Mouse (Mus musculus) testis, adult 2 months (tissue): ENCODE results near the gene Atp6v1e2.

Experiments used
- CTCF ChIP-seq: fragments of 200-500 bp; IDR thresholded peaks from 2 replicates; pipeline ENCODE4 v1.5.1; 2012; ENCODE audit warnings: low read depth, mild to moderate bottlenecking, inconsistent platforms, low read length, moderate library complexity; ENCODE audit not compliant: control insufficient read depth, insufficient read depth, insufficient replicate concordance
- POLR2A ChIP-seq: fragments of 200-500 bp; IDR thresholded peaks from 2 replicates; pipeline ENCODE4 v1.6.1; 2012; ENCODE audit warnings: low read depth, mild to moderate bottlenecking, inconsistent platforms, low read length, moderate library complexity; ENCODE audit not compliant: control insufficient read depth

- TF ChIP-seq CTCF (no peak), POLR2A (no peak)
Measured at GRCm38 (mm10) chr17:86899821-86900220, 47.9 kb downstream of the Atp6v1e2 start.
